Mouse (Mus musculus): ENCODE measurements around the gene Fzr1. TPM values are rescaled to one million over a fixed set of nuclear protein-coding genes. Genes with fewer than 3 reads are reported as not detected.

Fzr1 gene
- polyA plus RNA-seq, 1 experiment from 2014 or later: 139 TPM

- DNase-seq (ENCODE audit: extremely low spot score, low spot score): no peak
- H3K36me3 ChIP-seq (replicated peaks): peaks cover 17% of the 10 kb centered on the region
- H3K4me1 ChIP-seq: peaks cover 95% of the 10 kb centered on the region
- no peaks in the 10 kb centered on the region for H3K9me3 ChIP-seq
- no peak overlapping the region for H3K27ac ChIP-seq
- WGBS: 10% methylated on average over 9 of the region's 9 CpGs
- H3K4me3 ChIP-seq: no peak overlapping the region
- peaks cover 100% of the 10 kb centered on the region for H3K27me3 ChIP-seq (ENCODE audit: poor library complexity, severe bottlenecking)
These were observed 25.8 kb upstream of the Fzr1 start for GRCm38 (mm10) chr10:81404082-81404481.

- WGBS: 56% methylated on average over 10 of the region's 10 CpGs
- peaks cover 95% of the 10 kb centered on the region for H3K27me3 ChIP-seq (ENCODE audit: poor library complexity, severe bottlenecking)
- peaks cover 89% of the 10 kb centered on the region for H3K4me1 ChIP-seq
- H3K36me3 ChIP-seq (replicated peaks): peaks cover 17% of the 10 kb centered on the region
- H3K27ac ChIP-seq: peak overlapping the region; percentile 86
- DNase-seq (ENCODE audit: extremely low spot score, low spot score): no peak
- no peaks in the 10 kb centered on the region for H3K9me3 ChIP-seq
- H3K4me3 ChIP-seq: peak overlapping the region; percentile 20; the same call in 1 of the 2 replicates
These were observed 25.2 kb upstream of the Fzr1 start for GRCm38 (mm10) chr10:81403511-81403910.

- H3K36me3 ChIP-seq (replicated peaks): peaks cover 17% of the 10 kb centered on the region
- DNase-seq (ENCODE audit: extremely low spot score, low spot score): no peak
- peaks cover 78% of the 10 kb centered on the region for H3K4me1 ChIP-seq
- 18% methylated on average over 7 of the region's 7 CpGs for WGBS
- H3K9me3 ChIP-seq: no peaks in the 10 kb centered on the region
- H3K27me3 ChIP-seq (ENCODE audit: poor library complexity, severe bottlenecking): peaks cover 91% of the 10 kb centered on the region
- peak overlapping the region; percentile 44 for H3K4me3 ChIP-seq
- H3K27ac ChIP-seq: peak overlapping the region; percentile 86
These were observed 24.0 kb upstream of the Fzr1 start for GRCm38 (mm10) chr10:81402227-81402765.

GRCm38 (mm10) chr10:81401521-81402226, 23.4 kb upstream of the Fzr1 start:
- H3K27me3 ChIP-seq (ENCODE audit: poor library complexity, severe bottlenecking): peaks cover 91% of the 10 kb centered on the region
- peak overlapping the region; percentile 86 for H3K27ac ChIP-seq
- no peaks in the 10 kb centered on the region for H3K9me3 ChIP-seq
- peaks cover 78% of the 10 kb centered on the region for H3K4me1 ChIP-seq
- DNase-seq (ENCODE audit: extremely low spot score, low spot score): peak; percentile 77
- WGBS: 5% methylated on average over 18 of the region's 18 CpGs
- peak overlapping the region; percentile 44 for H3K4me3 ChIP-seq
- peaks cover 17% of the 10 kb centered on the region for H3K36me3 ChIP-seq (replicated peaks)

GRCm38 (mm10) chr10:81401205-81401520, 22.8 kb upstream of the Fzr1 start:
- Histone ChIP-seq H3K9me3 (no peaks in the 10 kb centered on the region), H3K4me1 (peaks cover 78% of the 10 kb centered on the region), H3K27me3 (ENCODE audit: poor library complexity, severe bottlenecking) (peaks cover 87% of the 10 kb centered on the region), H3K36me3 (replicated peaks) (peaks cover 17% of the 10 kb centered on the region), H3K4me3 (peak overlapping the region; percentile 44; the same call in 1 of the 2 replicates), H3K27ac (peak overlapping the region; percentile 86)
- no peak for DNase-seq (ENCODE audit: extremely low spot score, low spot score)
- 34% methylated on average over 10 of the region's 10 CpGs for WGBS

GRCm38 (mm10) chr10:81400371-81401204, 22.3 kb upstream of the Fzr1 start:
- WGBS: 43% methylated on average over 22 of the region's 22 CpGs
- Histone ChIP-seq H3K4me3 (peak overlapping the region; percentile 44; the same call in 1 of the 2 replicates), H3K36me3 (replicated peaks) (peaks cover 13% of the 10 kb centered on the region), H3K4me1 (peaks cover 73% of the 10 kb centered on the region), H3K9me3 (no peaks in the 10 kb centered on the region), H3K27me3 (ENCODE audit: poor library complexity, severe bottlenecking) (peaks cover 81% of the 10 kb centered on the region), H3K27ac (peak overlapping the region; percentile 86)
- DNase-seq (ENCODE audit: extremely low spot score, low spot score): no peak

GRCm38 (mm10) chr10:81399798-81400308, 21.5 kb upstream of the Fzr1 start:
- peaks cover 74% of the 10 kb centered on the region for H3K4me1 ChIP-seq
- WGBS: 73% methylated on average over 18 of the region's 18 CpGs
- no peak for DNase-seq (ENCODE audit: extremely low spot score, low spot score)
- H3K4me3 ChIP-seq: peak overlapping the region; percentile 44; the same call in 1 of the 2 replicates
- H3K36me3 ChIP-seq (replicated peaks): peaks cover 11% of the 10 kb centered on the region
- no peaks in the 10 kb centered on the region for H3K9me3 ChIP-seq
- peak overlapping the region; percentile 86 for H3K27ac ChIP-seq
- H3K27me3 ChIP-seq (ENCODE audit: poor library complexity, severe bottlenecking): peaks cover 74% of the 10 kb centered on the region

GRCm38 (mm10) chr10:81399296-81399695, 21.0 kb upstream of the Fzr1 start:
- H3K9me3 ChIP-seq: no peaks in the 10 kb centered on the region
- no peak overlapping the region for H3K4me3 ChIP-seq
- H3K27ac ChIP-seq: 0 out of 2 replicates have a peak overlapping the region, but pooled peaks have one; percentile 86
- 74% methylated on average over 5 of the region's 5 CpGs for WGBS
- peaks cover 10% of the 10 kb centered on the region for H3K36me3 ChIP-seq (replicated peaks)
- H3K27me3 ChIP-seq (ENCODE audit: poor library complexity, severe bottlenecking): peaks cover 70% of the 10 kb centered on the region
- no peak for DNase-seq (ENCODE audit: extremely low spot score, low spot score)
- peaks cover 69% of the 10 kb centered on the region for H3K4me1 ChIP-seq

- peaks cover 56% of the 10 kb centered on the region for H3K27me3 ChIP-seq (ENCODE audit: poor library complexity, severe bottlenecking)
- H3K36me3 ChIP-seq (replicated peaks): peaks cover 10% of the 10 kb centered on the region
- no peak overlapping the region for H3K4me3 ChIP-seq
- peaks cover 63% of the 10 kb centered on the region for H3K4me1 ChIP-seq
- no peak for DNase-seq (ENCODE audit: extremely low spot score, low spot score)
- no peaks in the 10 kb centered on the region for H3K9me3 ChIP-seq
- peak overlapping the region; percentile 44; the same call in 1 of the 2 replicates for H3K27ac ChIP-seq
- 63% methylated on average over 5 of the region's 5 CpGs for WGBS
These were observed 18.4 kb upstream of the Fzr1 start for GRCm38 (mm10) chr10:81396749-81397148.

GRCm38 (mm10) chr10:81395865-81396264, 17.5 kb upstream of the Fzr1 start:
- Histone ChIP-seq H3K36me3 (replicated peaks) (peaks cover 13% of the 10 kb centered on the region), H3K9me3 (no peaks in the 10 kb centered on the region), H3K4me3 (no peak overlapping the region), H3K4me1 (peaks cover 54% of the 10 kb centered on the region), H3K27me3 (ENCODE audit: poor library complexity, severe bottlenecking) (peaks cover 48% of the 10 kb centered on the region), H3K27ac (no peak overlapping the region)
- WGBS: 85% methylated on average over 4 of the region's 4 CpGs
- no peak for DNase-seq (ENCODE audit: extremely low spot score, low spot score)

- H3K27ac ChIP-seq: peak overlapping the region; percentile 53; the same call in 1 of the 2 replicates
- no peak overlapping the region for H3K4me3 ChIP-seq
- H3K27me3 ChIP-seq (ENCODE audit: poor library complexity, severe bottlenecking): peaks cover 40% of the 10 kb centered on the region
- WGBS: 14% methylated on average over 5 of the region's 5 CpGs
- peak; percentile 81 for DNase-seq (ENCODE audit: extremely low spot score, low spot score)
- H3K4me1 ChIP-seq: peaks cover 47% of the 10 kb centered on the region
- H3K36me3 ChIP-seq (replicated peaks): peaks cover 14% of the 10 kb centered on the region
- no peaks in the 10 kb centered on the region for H3K9me3 ChIP-seq
These were observed 16.8 kb upstream of the Fzr1 start for GRCm38 (mm10) chr10:81395127-81395526.

- WGBS: 6% methylated on average over 19 of the region's 19 CpGs
- H3K27ac ChIP-seq: peak overlapping the region; percentile 72
- peaks cover 48% of the 10 kb centered on the region for H3K4me1 ChIP-seq
- peaks cover 17% of the 10 kb centered on the region for H3K36me3 ChIP-seq (replicated peaks)
- peaks cover 29% of the 10 kb centered on the region for H3K27me3 ChIP-seq (ENCODE audit: poor library complexity, severe bottlenecking)
- peak overlapping the region; percentile 37 for H3K4me3 ChIP-seq
- no peak for DNase-seq (ENCODE audit: extremely low spot score, low spot score)
- no peaks in the 10 kb centered on the region for H3K9me3 ChIP-seq
These were observed 15.2 kb upstream of the Fzr1 start for GRCm38 (mm10) chr10:81393456-81394063.

Data from forebrain, embryonic 10.5 days (tissue).